Mouse (Mus musculus): ENCODE measurements at regions not wholly inside any gene's neighbourhood (a gene's known extent, or its start where the extent isn't known, plus 50 kb on each side); places are given as distances from the start of the nearest gene placed in this dataset.
"Not testable (repeated sequence)": the region's sequence is repeated elsewhere in the genome, so short reads cannot be mapped to it uniquely, and the experiment has no call there.

DNA sequence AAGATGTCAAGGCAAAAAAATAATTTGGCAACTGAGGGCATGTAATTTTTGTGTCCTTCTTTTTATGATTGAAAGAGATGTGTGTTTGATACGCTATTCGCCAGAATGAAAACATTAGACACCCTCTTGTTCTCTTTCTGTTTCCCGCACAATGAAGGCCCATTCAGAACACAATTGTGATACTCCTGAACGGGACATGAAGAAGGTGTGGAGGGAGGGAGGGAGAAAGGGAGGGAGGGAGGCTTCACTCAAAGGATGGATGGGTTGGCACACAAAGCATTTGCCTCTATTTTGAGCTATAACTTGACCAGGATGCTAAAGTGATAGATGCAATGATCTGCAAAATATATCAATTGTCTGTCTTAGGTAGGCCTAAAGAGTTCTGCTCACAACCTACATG, 132.0 kb upstream of the Kiz start:
- DNase-seq (ENCODE audit: low read depth, low spot score): no peak

DNA sequence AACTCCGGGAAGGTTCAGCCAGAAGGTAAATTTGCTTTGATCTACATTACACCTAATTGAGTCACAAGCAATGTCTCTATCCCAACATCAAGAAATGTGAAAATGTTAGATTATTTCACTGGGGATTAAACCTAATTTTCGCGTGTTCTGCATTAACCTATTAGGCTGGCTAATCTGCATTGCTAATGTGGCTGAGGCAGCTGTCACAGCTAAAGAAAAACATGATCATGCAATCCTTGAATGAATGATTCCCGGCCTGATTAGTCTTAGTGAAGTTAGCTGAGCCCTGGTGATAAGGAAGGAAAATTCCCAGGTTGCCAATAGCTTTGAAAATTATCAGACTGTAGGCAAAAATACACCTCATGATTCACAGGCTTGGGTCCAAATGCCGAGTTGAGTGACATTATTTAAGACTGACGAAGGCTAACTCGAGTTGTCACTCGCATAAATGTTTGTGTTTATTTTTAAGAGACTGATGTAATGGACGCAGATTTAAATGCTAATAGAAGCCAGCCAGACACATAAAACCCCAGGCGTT, 131.5 kb upstream of the Kiz start:
- no peak for DNase-seq (ENCODE audit: low read depth, low spot score)

DNA sequence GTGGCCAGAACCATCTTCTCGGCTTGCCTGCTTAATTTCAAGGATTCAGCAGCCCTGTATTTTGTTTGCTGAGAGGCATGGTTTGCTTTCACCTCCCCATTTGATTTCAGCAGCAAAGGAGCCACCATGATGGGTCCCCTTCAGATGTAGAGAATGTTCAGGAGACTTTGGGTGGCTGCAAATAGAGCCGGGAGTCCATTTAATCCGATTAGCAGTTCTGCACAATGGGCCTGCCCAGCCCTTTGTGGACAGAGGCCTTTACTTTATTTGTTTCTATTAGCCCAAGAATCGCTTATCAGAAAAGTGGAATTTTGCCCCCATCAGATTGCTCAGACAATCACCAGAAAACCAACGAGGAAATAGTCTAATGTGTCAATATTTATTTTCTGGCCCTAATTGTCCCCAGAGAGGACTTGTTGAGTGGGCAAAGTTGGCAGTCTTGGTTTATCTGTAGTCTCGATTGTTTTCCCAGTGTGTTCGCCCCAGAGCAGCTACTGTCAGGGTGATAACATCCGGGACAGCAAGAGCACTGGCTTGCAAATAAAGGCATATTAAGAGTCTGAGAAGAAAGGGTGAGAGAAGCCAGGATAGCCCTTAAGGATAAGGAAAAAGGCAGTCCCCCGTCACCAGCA, 130.6 kb upstream of the Kiz start:
- no peak for DNase-seq (ENCODE audit: low read depth, low spot score)

DNA sequence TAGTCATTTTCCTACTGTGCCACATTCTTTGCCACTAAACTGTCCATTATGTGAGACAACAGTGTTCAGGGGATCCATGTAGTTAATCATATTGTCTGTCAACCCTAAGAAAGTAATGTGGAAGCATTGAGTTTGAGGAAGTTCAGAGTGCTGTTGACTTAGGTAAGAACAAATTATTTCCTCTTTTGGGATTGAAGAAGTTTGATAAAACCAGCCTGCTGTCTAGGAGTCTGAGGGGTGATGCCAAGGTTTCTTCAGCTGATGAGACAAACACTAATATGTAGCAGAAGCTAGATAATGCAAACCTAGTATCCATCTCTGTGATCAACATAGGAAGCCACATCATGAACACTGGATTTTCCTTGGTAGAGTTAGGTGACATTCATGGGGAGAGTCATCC, 127.0 kb upstream of the Kiz start:
- DNase-seq (ENCODE audit: low read depth, low spot score): no peak

DNA sequence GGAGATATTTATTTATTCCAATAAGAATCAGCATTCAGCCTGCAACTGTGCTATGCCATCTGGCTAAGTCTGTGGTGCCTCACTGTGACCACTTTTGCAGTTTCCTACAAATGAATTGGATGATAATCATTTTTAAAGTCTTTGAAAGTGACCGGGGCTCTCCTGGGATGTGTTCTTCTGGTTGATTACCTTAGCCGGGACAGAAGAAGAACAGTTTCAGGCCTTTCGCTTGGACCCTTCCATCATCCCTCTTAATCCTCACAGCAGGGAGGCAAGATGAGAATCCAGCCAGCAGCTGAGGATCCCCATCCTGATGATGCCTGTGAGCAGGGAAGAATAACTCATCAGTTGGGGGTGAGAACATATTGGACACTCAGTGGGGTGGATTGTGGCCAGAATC, 124.6 kb upstream of the Kiz start:
- no peak for DNase-seq (ENCODE audit: low read depth, low spot score)

DNA sequence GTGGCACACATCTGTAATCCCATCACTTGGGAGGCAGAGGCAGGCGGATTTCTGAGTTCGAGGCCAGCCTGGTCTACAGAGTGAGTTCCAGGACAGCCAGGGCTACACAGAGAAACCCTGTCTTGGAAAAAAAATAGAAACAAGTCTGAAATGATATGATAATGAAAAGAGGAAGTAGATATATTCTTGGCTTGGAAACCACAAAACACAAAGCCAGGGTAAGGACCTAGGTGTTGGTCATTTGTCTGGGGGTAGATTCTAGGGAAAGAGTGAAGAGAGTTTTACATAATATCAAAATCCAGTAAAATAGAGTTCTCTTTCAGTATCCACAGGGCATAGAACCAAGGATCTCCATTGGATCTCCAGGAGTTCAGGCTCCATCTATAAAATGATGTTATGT, 122.8 kb upstream of the Kiz start:
- not testable (repeated sequence) for DNase-seq (ENCODE audit: low read depth, low spot score)

DNA sequence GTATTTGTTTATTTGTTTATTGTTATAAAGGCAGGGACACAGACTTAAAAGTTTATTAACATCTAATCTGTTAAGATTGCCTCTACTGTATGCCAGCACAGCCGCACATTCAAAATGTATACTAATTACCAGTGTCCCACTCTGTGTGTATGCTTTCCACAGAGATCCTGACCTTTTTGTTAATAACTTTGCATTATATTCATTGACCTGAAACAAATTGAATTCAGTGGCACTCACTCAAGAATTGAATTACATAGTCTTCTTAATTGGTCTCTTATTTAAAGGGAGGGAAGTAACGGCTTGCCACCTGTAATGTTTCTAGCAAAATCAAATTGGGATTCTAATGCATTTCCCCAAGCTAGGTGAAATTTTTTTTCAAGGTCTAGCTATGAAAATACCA, 111.3 kb upstream of the Kiz start:
- DNase-seq (ENCODE audit: low read depth, low spot score): no peak

DNA sequence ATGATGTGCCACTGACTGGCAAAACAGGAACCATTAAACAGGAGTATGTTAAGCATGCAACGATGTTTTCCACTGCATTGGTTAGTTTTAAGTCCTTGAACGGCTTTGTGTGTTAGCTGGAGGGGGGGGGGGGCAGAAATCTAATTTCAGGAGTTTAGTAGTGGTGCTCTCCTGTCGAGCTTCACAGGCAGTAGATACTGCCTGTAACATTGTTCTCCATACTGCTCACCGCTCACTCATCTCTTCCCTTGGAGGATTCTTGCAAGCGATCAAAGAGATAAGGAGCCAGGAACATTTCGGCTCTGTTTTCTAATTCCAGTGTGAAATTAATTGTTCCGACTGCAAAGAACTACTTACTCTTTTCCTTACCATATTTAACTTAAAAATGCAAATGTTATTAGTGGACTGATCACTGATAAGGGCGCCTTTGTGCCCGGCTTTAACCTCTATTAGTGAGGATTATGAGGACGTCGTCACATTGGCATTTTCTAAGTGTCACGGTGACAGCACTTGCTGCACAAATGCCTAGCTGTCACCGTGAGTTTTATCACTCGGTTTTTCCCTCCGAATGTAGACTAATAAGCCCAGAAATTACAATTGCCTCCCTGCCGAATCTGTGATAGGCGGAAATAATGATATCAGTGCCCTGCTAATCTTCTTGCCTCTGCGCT, 110.5 kb upstream of the Kiz start:
- DNase-seq (ENCODE audit: low read depth, low spot score): no peak

DNA sequence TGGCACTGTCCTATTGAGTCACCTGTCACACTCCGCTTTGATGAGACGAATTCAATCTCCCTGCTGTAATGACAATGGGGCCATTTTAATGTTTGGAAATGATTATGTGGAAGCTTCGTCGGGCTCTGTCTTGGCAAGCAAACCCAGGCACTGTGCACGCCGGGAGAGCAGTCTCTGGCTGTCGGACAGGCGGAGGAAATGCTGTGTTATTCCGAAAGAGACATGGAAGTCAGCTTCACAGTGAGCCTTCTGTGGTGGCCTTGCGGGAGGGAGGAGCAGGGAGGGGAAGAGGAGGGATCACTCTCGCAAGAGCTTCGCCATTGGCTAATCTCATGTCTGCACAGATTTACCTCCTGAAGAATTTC, 110.0 kb upstream of the Kiz start:
- peak; percentile 20 for DNase-seq (ENCODE audit: low read depth, low spot score)

DNA sequence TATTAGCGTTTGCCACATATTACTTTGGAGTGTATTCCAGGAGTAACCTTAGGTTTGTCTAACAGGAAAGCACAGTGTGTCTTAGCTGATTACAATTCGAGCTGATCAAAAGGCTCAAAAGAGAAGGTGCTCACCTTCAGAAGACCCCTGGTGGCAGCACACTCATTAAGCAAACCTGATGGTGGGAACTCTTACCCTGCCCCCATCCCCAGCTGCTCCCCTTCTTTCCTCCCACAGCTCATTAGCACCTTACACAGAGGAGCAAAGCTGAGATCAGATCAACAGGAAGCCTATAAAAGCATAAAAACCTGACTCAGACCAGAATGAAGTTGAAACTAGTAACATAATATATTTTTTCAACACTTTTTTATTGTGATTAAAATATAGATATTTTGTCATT, 101.7 kb upstream of the Kiz start:
- DNase-seq (ENCODE audit: low read depth, low spot score): no peak

DNA sequence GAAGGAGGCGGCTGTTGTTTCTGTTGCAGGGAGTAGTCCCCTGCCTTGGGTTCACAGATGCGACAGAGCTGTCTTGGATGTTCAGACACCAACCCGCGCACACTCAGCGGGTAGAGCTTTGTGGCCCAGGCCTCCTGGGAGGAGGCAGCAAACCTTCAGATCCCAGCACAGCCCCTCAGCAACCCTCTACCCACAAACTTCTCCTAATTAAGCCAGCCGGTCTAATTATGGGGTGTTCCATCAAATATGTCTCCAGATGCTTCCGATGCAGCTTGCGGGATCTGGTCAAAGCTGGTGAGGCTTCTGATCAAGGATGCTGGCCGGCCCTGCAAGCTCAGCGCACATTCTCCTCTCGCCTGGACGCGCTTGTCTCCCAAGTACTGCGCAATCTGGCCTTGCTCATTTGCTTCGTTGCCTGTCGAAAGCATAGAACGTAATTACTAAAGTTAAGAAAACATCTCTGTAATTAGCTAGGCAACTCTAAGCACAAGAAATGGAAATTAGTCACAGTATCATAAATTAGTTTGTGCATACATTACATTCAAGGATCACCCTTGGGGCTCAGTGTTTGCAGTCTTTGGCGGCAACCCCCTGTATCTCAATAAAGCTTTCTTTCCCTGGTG, 92.0 kb upstream of the Kiz start:
- no peak for DNase-seq (ENCODE audit: low read depth, low spot score)

DNA sequence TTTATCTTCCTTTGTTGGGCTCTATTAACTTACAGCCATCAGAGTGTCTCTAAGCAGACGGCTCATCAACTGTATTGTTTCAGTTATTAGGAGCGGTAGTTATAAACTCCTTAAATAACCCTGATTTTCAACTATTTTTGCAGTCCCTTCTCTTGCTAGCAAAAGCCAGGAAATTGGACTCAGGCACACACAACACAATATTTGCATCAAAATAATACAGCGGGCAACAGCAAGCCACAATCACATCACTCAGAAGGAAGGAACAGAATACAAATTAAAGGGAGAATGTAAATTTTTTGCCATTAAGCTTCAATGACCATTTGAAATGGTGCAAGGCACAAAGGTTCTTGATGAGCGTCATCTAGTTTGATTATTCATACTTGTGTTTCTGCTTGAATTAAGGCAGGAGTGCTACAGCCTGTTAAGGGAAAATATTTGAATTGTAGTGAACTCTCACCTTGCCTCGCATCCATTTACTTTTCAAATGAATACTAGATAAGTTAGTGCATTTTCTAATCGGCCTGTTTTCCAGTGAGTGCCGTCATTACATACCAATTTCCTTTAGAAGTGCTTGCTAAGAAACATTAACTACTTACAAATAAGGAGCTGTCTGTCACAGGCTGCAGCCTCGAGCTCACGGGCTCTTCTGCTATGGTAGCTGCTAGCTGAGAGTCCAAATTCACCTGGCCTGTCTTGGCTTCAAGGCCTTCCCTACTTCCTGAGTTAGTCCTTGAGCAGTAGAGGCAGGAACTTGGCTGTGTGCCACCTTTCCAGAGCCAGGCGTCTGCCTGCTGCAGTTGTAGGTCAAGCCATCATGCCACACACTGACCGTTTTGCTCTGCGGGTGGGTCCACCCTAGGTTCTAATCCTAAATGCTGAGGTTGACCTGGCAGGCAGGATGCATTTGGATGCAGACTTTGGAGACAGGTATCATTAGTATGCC, 91.1 kb upstream of the Kiz start:
- DNase-seq (ENCODE audit: low read depth, low spot score): no peak

DNA sequence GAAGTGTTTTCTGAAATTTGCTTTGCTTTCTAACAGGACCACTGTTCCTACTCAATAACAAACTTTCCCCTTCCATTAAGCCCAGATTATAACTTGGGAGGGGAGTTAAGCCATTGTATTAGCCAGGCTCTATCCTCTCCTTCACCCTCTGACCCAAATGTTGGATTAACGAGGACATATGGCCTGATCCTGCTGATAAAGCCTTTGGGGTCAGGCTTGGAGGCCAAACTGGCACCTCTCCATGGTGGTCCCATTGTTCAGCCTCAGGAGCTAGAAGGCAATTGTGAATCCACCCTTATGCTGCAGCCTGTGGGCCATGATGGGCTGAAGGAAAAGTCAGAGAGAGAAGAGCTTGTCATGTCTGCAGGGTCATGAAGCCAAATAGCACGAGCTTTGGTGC, 80.8 kb upstream of the Kiz start:
- DNase-seq (ENCODE audit: low read depth, low spot score): no peak

DNA sequence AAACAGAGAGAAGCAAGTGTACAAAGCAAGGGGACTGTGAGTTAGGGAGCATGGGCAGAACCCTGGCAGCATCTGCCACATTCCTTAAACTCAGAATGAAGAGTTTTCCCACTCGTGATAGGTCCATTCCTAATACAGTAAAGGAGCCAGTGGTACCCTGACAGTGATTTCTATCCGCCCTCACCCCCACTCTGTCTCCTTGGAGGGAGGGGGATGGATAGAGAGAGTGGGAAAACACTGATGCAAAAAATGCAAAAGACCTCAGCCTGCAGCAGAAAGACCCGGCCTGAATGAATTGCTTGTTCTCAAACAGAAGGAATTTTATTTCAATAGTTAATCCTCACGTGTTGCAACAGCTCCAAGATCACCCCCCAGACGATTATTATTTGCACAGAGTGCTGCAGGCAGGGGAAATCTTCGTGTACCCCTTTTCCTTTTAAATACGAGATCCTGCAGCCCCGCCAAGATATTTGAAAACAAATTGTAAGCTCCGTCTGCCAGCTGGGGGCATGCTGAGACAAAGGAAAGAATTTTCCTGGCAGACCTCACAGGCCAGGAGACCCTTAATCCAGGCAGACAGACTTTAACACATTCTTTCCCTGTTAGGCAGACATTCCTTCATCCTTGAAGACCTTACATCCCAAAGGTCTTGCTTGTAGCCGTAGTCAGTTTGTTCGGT, 68.4 kb upstream of the Kiz start:
- peak; percentile 65 for DNase-seq (ENCODE audit: low read depth, low spot score)

DNA sequence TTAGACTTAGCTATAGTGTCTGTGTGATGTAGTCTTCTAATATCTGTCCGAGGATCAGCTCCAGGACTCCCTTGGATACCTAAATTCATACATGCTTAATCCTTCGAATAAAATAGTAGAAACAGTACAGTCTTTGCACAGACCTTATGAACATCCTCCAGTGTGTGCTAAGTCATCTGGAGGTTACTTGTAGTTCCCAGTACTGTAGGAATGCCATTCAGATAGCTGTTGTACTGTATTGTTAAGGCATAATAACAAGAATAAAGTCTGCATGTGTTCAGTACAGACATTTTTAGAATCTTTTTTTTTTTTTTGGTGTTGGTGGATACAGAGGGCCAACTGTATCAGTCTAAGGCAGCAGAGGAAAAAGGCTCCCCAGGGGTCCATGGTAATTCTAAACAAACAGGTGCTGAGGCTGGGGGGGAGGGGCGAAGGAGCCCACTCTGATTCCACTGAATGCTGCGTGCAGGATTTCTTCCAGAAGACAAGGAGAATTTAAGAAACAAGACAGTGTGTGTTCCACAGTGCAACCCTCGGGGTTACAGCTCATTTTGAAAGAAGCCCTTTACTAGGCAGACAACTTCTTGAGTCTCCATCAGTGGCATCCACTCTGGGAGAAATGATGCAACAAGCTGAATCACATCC, 67.7 kb upstream of the Kiz start:
- peak; percentile 34 for DNase-seq (ENCODE audit: low read depth, low spot score)

DNA sequence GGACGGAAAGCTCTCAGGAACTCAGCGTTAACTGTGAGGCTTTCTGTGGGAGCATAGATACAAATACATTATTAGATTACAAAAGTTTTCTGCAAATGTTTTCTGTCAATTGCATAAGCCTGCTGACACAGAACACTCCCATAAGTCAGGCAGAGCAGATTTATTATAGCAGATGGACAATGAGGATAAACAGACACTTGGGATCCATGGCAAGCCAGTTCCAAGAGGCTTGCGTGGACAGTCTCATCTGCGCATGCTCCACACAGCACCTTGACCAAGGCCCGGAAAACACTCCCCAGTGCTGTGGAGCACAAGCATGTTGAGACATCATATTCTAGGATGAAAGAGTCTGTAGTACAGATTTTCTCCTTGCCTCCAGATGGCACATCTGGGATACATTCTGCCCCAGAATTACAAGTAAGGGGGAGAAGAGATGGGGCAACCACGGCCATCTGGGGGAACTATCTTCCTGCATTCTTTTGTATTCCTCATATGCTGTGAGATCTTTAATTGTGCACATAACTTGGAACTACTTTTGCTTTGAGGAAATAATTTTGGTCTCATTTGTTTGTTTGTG, 62.7 kb upstream of the Kiz start:
- no peak for DNase-seq (ENCODE audit: low read depth, low spot score)

DNA sequence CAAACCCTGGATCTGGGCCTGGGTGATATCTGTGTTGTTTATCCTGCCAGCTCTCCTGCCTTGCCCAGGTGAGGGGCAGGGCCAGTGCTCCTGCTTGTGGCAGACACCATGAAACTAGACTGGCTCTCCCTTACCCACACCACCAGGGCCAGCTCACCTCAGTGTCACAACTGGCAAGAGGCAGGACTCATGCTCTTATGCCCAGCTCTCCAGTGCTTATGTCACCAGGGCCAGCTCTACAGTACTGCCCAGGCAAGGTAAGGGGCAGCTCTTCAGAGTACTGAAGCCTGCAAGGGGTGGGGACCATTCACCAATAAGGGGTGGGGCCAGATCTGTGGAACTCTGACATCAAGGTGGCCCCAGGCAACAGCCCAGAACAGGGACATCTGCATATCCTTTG, 52.7 kb upstream of the Kiz start:
- no peak for DNase-seq (ENCODE audit: low read depth, low spot score)
